Mouse (Mus musculus) forebrain, embryonic 16.5 days (tissue): Measurements from ENCODE around the gene Lmbr1l. TPM values are rescaled to one million over a fixed set of nuclear protein-coding genes. Genes with fewer than 3 reads are reported as not detected.
A peak's percentile ranks its signal among the peaks of the same experiment; 100 is the strongest.

Source experiments
- ATAC-seq: fragments of 200-750 bp; cut with Nextera tagmentation; 2 replicates; pipeline ENCODE4 v1.8.0; 2017; ENCODE audit warnings: mild to moderate bottlenecking, moderate library complexity
- H3K27ac ChIP-seq: fragments of 300-500 bp; sonication (generic); 2 replicates; pipeline ENCODE4 v1.5.1; 2014; ENCODE audit warnings: low read length, control low read depth
- H3K27me3 ChIP-seq: fragments of 300-500 bp; sonication (generic); replicated peaks from 2 replicates; pipeline ENCODE4 v1.6.1; 2014; ENCODE audit warnings: low read length; ENCODE audit not compliant: control insufficient read depth, insufficient read depth
- H3K36me3 ChIP-seq: fragments of 300-500 bp; sonication (generic); 2 replicates; pipeline ENCODE4 v1.6.1; 2014; ENCODE audit not compliant: control insufficient read depth, insufficient read depth
- H3K4me1 ChIP-seq: fragments of 300-500 bp; sonication (generic); replicated peaks from 2 replicates; pipeline ENCODE4 v1.6.1; 2014; ENCODE audit warnings: low read length; ENCODE audit not compliant: control insufficient read depth, insufficient read depth
- H3K4me2 ChIP-seq: fragments of 300-500 bp; sonication (generic); 2 replicates; pipeline ENCODE4 v1.6.1; 2014; ENCODE audit warnings: mild to moderate bottlenecking, low read length, control low read depth
- H3K4me3 ChIP-seq: fragments of 300-500 bp; sonication (generic); replicated peaks from 2 replicates; pipeline ENCODE4 v1.5.1; 2014; ENCODE audit warnings: mild to moderate bottlenecking, low read length, control low read depth
- H3K9ac ChIP-seq: fragments of 300-500 bp; sonication (generic); replicated peaks from 2 replicates; pipeline ENCODE4 v1.6.1; 2014; ENCODE audit warnings: low read depth, low read length, control low read depth
- H3K9me3 ChIP-seq: fragments of 300-500 bp; sonication (generic); 2 replicates; pipeline ENCODE4 v1.6.1; 2016; ENCODE audit warnings: low read length; ENCODE audit not compliant: control insufficient read depth
- WGBS: fragments of 180-500 bp; shearing (Covaris S2); extraction: QIAGEN DNeasy Blood & Tissue Kit; methylation state at CpG from one replicate; pipeline ENCODE4 v1.1.7; 2014; 5-methylcytosine and 5-hydroxymethylcytosine counted together
- polyA plus RNA-seq: library from polyadenylated mRNA; unstranded; fragments of >200 nt; fragmentation: Nextera tagmentation; extraction: Ambion mirVana; gene quantifications from 2 replicates; pipeline ENCODE4 v1.2.1, GENCODE M21; 2015

The Lmbr1l gene
- polyA plus RNA-seq, 1 experiment from 2014 or later = 54.9 TPM

- Histone ChIP-seq H3K27me3 (no peaks in the 10 kb centered on the region), H3K27ac (no peak overlapping the region), H3K9me3 (no peaks in the 10 kb centered on the region), H3K4me3 (no peak overlapping the region), H3K9ac (no peak overlapping the region), H3K4me2 (peak overlapping the region; percentile 30; the same call in 1 of the 2 replicates), H3K4me1 (peaks cover 36% of the 10 kb centered on the region), H3K36me3 (peaks cover 24% of the 10 kb centered on the region)
- ATAC-seq = peak; percentile 54
- WGBS = 63% methylated on average over 6 of the region's 6 CpGs
Observed at GRCm38 (mm10) chr15:98867321-98867720, 50.7 kb downstream of the Lmbr1l start.

DNA sequence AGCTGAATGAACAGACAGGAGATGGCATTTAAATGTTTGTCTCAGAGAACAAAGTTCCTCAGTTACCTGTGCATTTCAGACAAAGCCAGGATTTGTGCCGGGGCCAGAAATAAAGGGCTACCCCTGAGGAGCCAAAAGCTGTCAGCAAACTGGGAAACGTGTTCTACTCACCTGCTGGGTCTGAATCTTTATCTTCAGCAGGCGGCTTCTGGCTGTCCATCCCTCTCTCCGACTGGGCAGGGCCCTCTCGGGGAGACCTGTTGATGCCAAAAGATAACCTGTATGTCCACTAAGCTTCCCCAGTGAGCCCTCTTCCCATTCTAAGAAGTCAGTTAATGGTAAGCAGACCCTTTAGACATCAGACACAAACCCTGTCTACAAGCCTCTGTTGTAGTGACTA is 51.5 kb downstream of the Lmbr1l start:
- no peak overlapping the region for H3K9ac ChIP-seq
- no peak overlapping the region for H3K4me2 ChIP-seq
- H3K27ac ChIP-seq = no peak overlapping the region
- H3K27me3 ChIP-seq = no peaks in the 10 kb centered on the region
- WGBS = 84% methylated on average over 5 of the region's 5 CpGs
- peaks cover 36% of the 10 kb centered on the region for H3K4me1 ChIP-seq
- H3K4me3 ChIP-seq = no peak overlapping the region
- no peak for ATAC-seq
- H3K36me3 ChIP-seq = peaks cover 32% of the 10 kb centered on the region
- no peaks in the 10 kb centered on the region for H3K9me3 ChIP-seq

DNA sequence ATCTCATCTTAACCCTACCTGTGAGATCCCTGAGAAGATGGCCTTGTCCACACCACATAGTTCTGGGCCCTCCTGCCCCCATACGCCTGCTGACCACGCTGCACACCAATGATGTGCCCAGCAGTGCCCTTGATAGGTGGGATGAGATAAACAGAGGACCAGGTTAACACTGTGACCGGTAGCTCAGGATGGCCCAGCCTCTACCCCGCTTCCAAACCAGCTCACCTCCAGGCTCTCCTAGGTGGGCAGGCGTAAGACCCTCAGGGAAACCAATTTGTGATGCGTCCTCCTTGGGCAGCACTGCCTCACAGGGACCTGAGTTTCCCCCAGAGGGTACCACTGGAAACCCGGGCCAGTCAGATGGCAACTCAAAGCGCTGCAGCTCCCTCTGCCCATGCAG is 52.3 kb downstream of the Lmbr1l start:
- peaks cover 36% of the 10 kb centered on the region for H3K4me1 ChIP-seq
- H3K9me3 ChIP-seq = no peaks in the 10 kb centered on the region
- peaks cover 39% of the 10 kb centered on the region for H3K36me3 ChIP-seq
- no peak overlapping the region for H3K4me2 ChIP-seq
- no peak overlapping the region for H3K4me3 ChIP-seq
- no peak overlapping the region for H3K27ac ChIP-seq
- 97% methylated on average over 8 of the region's 8 CpGs for WGBS
- no peak for ATAC-seq
- H3K27me3 ChIP-seq = no peaks in the 10 kb centered on the region
- no peak overlapping the region for H3K9ac ChIP-seq

- H3K9ac ChIP-seq = no peak overlapping the region
- H3K36me3 ChIP-seq = peaks cover 47% of the 10 kb centered on the region
- WGBS = 98% methylated on average over 6 of the region's 6 CpGs
- no peak overlapping the region for H3K27ac ChIP-seq
- no peak for ATAC-seq
- H3K4me1 ChIP-seq = peaks cover 34% of the 10 kb centered on the region
- no peaks in the 10 kb centered on the region for H3K27me3 ChIP-seq
- no peak overlapping the region for H3K4me2 ChIP-seq
- H3K9me3 ChIP-seq = no peaks in the 10 kb centered on the region
- no peak overlapping the region for H3K4me3 ChIP-seq
Observed at GRCm38 (mm10) chr15:98864951-98865350, 53.1 kb downstream of the Lmbr1l start.

GRCm38 (mm10) chr15:98863451-98863958 is 54.5 kb downstream of the Lmbr1l start:
- ATAC-seq = no peak
- Histone ChIP-seq H3K4me2 (no peak overlapping the region), H3K36me3 (peaks cover 57% of the 10 kb centered on the region), H3K27ac (no peak overlapping the region), H3K4me1 (peaks cover 20% of the 10 kb centered on the region), H3K9me3 (no peaks in the 10 kb centered on the region), H3K27me3 (no peaks in the 10 kb centered on the region), H3K9ac (no peak overlapping the region), H3K4me3 (no peak overlapping the region)
- WGBS = 92% methylated on average over 12 of the region's 12 CpGs

- H3K27ac ChIP-seq = no peak overlapping the region
- no peaks in the 10 kb centered on the region for H3K27me3 ChIP-seq
- peaks cover 3% of the 10 kb centered on the region for H3K4me1 ChIP-seq
- peaks cover 71% of the 10 kb centered on the region for H3K36me3 ChIP-seq
- H3K9me3 ChIP-seq = no peaks in the 10 kb centered on the region
- H3K4me2 ChIP-seq = no peak overlapping the region
- 88% methylated on average over 21 of the region's 21 CpGs for WGBS
- no peak for ATAC-seq
- no peak overlapping the region for H3K9ac ChIP-seq
- H3K4me3 ChIP-seq = no peak overlapping the region
Observed at GRCm38 (mm10) chr15:98861701-98862410, 56.2 kb downstream of the Lmbr1l start.

DNA sequence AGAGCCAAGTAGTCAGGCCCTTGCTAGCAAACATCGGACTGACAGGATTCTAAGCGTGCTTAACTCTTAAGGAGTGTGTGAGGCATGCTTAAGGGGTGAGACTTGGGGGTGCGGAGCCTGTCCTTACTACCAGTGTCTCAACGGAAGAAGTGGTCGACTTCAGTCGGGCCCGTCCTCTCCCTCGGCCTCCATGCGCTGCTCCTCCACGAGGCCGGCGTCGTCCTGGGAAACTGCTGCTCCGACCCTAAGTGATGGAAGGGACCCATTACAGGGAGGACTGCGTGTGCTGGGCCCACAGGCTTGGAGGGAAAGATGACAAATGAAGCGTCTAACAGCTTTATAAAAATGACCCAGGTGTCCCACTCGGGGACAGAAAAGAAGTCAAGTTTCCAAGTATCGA is 57.1 kb downstream of the Lmbr1l start:
- Histone ChIP-seq H3K36me3 (peaks cover 72% of the 10 kb centered on the region), H3K4me2 (no peak overlapping the region), H3K9ac (no peak overlapping the region), H3K4me1 (no peaks in the 10 kb centered on the region), H3K27ac (no peak overlapping the region), H3K9me3 (no peaks in the 10 kb centered on the region), H3K4me3 (no peak overlapping the region), H3K27me3 (no peaks in the 10 kb centered on the region)
- 93% methylated on average over 18 of the region's 18 CpGs for WGBS
- ATAC-seq = no peak

GRCm38 (mm10) chr15:98859319-98860043 is 58.5 kb downstream of the Lmbr1l start:
- Histone ChIP-seq H3K4me3 (no peak overlapping the region), H3K4me1 (no peaks in the 10 kb centered on the region), H3K4me2 (no peak overlapping the region), H3K27me3 (no peaks in the 10 kb centered on the region), H3K9ac (no peak overlapping the region), H3K27ac (no peak overlapping the region), H3K36me3 (peaks cover 74% of the 10 kb centered on the region), H3K9me3 (no peaks in the 10 kb centered on the region)
- WGBS = 88% methylated on average over 9 of the region's 9 CpGs
- no peak for ATAC-seq

GRCm38 (mm10) chr15:98854214-98854613 is 63.8 kb downstream of the Lmbr1l start:
- H3K27ac ChIP-seq = no peak overlapping the region
- no peaks in the 10 kb centered on the region for H3K27me3 ChIP-seq
- no peaks in the 10 kb centered on the region for H3K4me1 ChIP-seq
- no peak overlapping the region for H3K4me3 ChIP-seq
- no peak overlapping the region for H3K4me2 ChIP-seq
- peaks cover 73% of the 10 kb centered on the region for H3K36me3 ChIP-seq
- no peaks in the 10 kb centered on the region for H3K9me3 ChIP-seq
- 94% methylated on average over 16 of the region's 16 CpGs for WGBS
- H3K9ac ChIP-seq = no peak overlapping the region
- ATAC-seq = no peak
